Mouse (Mus musculus): ENCODE data around the gene 1810055G02Rik. TPM values are rescaled to one million over a fixed set of nuclear protein-coding genes. Genes with fewer than 3 reads are reported as not detected.

Gene 1810055G02Rik
- polyA plus RNA-seq, 1 experiment from 2014 or later, result 42.1 TPM

DNA sequence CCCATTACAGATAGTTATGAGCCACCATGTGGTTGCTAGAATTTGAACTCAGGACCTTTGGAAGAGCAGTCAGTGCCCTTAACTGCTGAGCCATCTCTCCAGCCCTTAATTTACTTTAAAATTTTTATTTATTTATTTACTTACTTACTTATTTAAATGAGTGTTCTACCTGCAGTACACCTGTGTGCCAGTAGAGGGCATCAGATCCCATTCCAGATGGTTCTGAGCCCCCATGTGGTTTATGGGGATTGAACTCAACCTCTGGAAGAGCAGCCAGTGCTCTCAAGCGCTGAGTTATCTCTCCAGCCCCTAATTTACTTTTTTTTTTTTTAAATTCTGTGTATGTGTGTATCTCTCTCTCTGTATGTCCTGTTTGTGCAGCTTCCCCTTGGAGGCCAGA, 16.7 kb downstream of the 1810055G02Rik start:
- Histone ChIP-seq H3K4me2 (ENCODE audit: low read length) (no peak overlapping the region), H3K27me3 (replicated peaks; ENCODE audit: control insufficient read depth, insufficient read depth, low read length) (no peaks in the 10 kb centered on the region), H3K9me3 (ENCODE audit: control insufficient read depth, low read length) (no peaks in the 10 kb centered on the region), H3K4me3 (ENCODE audit: low read length) (no peak overlapping the region), H3K27ac (ENCODE audit: low read depth, low read length) (no peak overlapping the region), H3K9ac (ENCODE audit: low read depth, low read length) (no peak overlapping the region), H3K4me1 (ENCODE audit: control insufficient read depth, insufficient read depth, low read depth, low read length) (no peaks in the 10 kb centered on the region), H3K36me3 (ENCODE audit: control insufficient read depth, insufficient read depth, low read length) (no peaks in the 10 kb centered on the region)
- no peak for ATAC-seq
- WGBS, result 19% methylated on average over 1 of the region's 1 CpGs

DNA sequence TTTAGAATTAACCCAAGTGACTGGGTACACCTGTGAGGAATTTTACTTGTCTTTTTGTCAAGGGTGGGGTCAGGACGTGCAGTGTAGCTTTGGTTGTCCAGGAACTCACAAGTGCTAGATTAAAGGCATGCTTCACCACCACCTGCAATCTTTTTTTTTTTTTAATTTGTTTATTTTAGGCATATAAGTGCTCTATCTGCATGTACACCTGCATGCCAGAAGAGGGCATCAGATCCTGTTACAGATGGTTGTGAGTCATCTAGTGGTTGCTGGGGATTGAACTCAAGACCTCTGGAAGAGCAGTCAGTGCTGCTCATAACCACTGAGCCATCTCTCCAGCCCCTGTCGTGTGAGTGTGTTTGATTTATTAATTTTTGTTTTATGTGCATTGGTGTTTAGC, 20.8 kb downstream of the 1810055G02Rik start:
- H3K27me3 ChIP-seq (replicated peaks; ENCODE audit: control insufficient read depth, insufficient read depth, low read length), result no peaks in the 10 kb centered on the region
- ATAC-seq, result no peak
- no peak overlapping the region for H3K27ac ChIP-seq (ENCODE audit: low read depth, low read length)
- no peaks in the 10 kb centered on the region for H3K4me1 ChIP-seq (ENCODE audit: control insufficient read depth, insufficient read depth, low read depth, low read length)
- WGBS, result 67% methylated on average over 2 of the region's 2 CpGs
- no peaks in the 10 kb centered on the region for H3K9me3 ChIP-seq (ENCODE audit: control insufficient read depth, low read length)
- no peak overlapping the region for H3K9ac ChIP-seq (ENCODE audit: low read depth, low read length)
- H3K4me2 ChIP-seq (ENCODE audit: low read length), result no peak overlapping the region
- no peak overlapping the region for H3K4me3 ChIP-seq (ENCODE audit: low read length)
- no peaks in the 10 kb centered on the region for H3K36me3 ChIP-seq (ENCODE audit: control insufficient read depth, insufficient read depth, low read length)

- ATAC-seq, result no peak
- Histone ChIP-seq H3K27me3 (replicated peaks; ENCODE audit: control insufficient read depth, insufficient read depth, low read length) (no peaks in the 10 kb centered on the region), H3K4me1 (ENCODE audit: control insufficient read depth, insufficient read depth, low read depth, low read length) (no peaks in the 10 kb centered on the region), H3K9ac (ENCODE audit: low read depth, low read length) (no peak overlapping the region), H3K4me2 (ENCODE audit: low read length) (no peak overlapping the region), H3K4me3 (ENCODE audit: low read length) (no peak overlapping the region), H3K27ac (ENCODE audit: low read depth, low read length) (no peak overlapping the region), H3K9me3 (ENCODE audit: control insufficient read depth, low read length) (no peaks in the 10 kb centered on the region), H3K36me3 (ENCODE audit: control insufficient read depth, insufficient read depth, low read length) (no peaks in the 10 kb centered on the region)
- WGBS, result 84% methylated on average over 7 of the region's 7 CpGs
These were observed 22.9 kb downstream of the 1810055G02Rik start for GRCm38 (mm10) chr19:3730781-3731646.

GRCm38 (mm10) chr19:3736001-3736400, 27.9 kb downstream of the 1810055G02Rik start:
- no peaks in the 10 kb centered on the region for H3K27me3 ChIP-seq (replicated peaks; ENCODE audit: control insufficient read depth, insufficient read depth, low read length)
- no peak overlapping the region for H3K4me3 ChIP-seq (ENCODE audit: low read length)
- no peaks in the 10 kb centered on the region for H3K36me3 ChIP-seq (ENCODE audit: control insufficient read depth, insufficient read depth, low read length)
- H3K4me1 ChIP-seq (ENCODE audit: control insufficient read depth, insufficient read depth, low read depth, low read length), result no peaks in the 10 kb centered on the region
- H3K4me2 ChIP-seq (ENCODE audit: low read length), result no peak overlapping the region
- no peak overlapping the region for H3K9ac ChIP-seq (ENCODE audit: low read depth, low read length)
- no peak for ATAC-seq
- WGBS, result 87% methylated on average over 3 of the region's 3 CpGs
- no peak overlapping the region for H3K27ac ChIP-seq (ENCODE audit: low read depth, low read length)
- no peaks in the 10 kb centered on the region for H3K9me3 ChIP-seq (ENCODE audit: control insufficient read depth, low read length)

DNA sequence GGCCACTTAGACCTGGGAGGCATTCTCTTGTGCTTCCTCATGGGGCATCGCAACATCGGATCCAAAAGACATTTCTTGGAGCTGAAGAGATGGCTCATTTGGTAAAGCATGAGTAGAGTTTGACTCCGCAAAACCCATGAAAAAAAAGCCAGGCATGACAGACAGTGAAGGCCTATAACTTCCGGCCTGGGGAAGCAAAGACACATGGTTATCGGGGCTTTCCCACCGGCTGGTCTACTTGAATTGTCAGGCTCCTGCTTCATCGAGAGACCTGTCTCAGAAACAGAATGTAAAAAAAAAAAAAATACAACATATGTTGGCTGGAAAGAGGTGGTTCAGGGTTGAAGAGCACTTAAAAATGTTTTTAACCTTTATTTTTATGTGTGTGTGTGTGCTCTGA, 31.6 kb downstream of the 1810055G02Rik start:
- Histone ChIP-seq H3K9me3 (ENCODE audit: control insufficient read depth, low read length) (no peaks in the 10 kb centered on the region), H3K4me3 (ENCODE audit: low read length) (no peak overlapping the region), H3K27me3 (replicated peaks; ENCODE audit: control insufficient read depth, insufficient read depth, low read length) (no peaks in the 10 kb centered on the region), H3K36me3 (ENCODE audit: control insufficient read depth, insufficient read depth, low read length) (no peaks in the 10 kb centered on the region), H3K9ac (ENCODE audit: low read depth, low read length) (no peak overlapping the region), H3K4me2 (ENCODE audit: low read length) (no peak overlapping the region), H3K27ac (ENCODE audit: low read depth, low read length) (no peak overlapping the region), H3K4me1 (ENCODE audit: control insufficient read depth, insufficient read depth, low read depth, low read length) (peaks cover 5% of the 10 kb centered on the region)
- no peak for ATAC-seq
- WGBS, result 89% methylated on average over 7 of the region's 7 CpGs

- H3K9ac ChIP-seq (ENCODE audit: low read depth, low read length), result no peak overlapping the region; the same call in 1 of the 2 replicates
- ATAC-seq, result peak; percentile 40; the same call in 1 of the 2 replicates
- 25% methylated on average over 4 of the region's 4 CpGs for WGBS
These were observed 34.6 kb downstream of the 1810055G02Rik start for GRCm38 (mm10) chr19:3742716-3743115.

GRCm38 (mm10) chr19:3743362-3743761, 35.3 kb downstream of the 1810055G02Rik start:
- no peaks in the 10 kb centered on the region for H3K27me3 ChIP-seq (replicated peaks; ENCODE audit: control insufficient read depth, insufficient read depth, low read length)
- H3K4me1 ChIP-seq (ENCODE audit: control insufficient read depth, insufficient read depth, low read depth, low read length), result peaks cover 5% of the 10 kb centered on the region
- peak overlapping the region; percentile 56 for H3K4me3 ChIP-seq (ENCODE audit: low read length)
- H3K9me3 ChIP-seq (ENCODE audit: control insufficient read depth, low read length), result no peaks in the 10 kb centered on the region; the same call in 1 of the 2 replicates
- WGBS, result 70% methylated on average over 7 of the region's 7 CpGs
- ATAC-seq, result 0 out of 2 replicates have a peak, but pooled peaks have one; percentile 45
- peak overlapping the region; percentile 64 for H3K4me2 ChIP-seq (ENCODE audit: low read length)
- H3K36me3 ChIP-seq (ENCODE audit: control insufficient read depth, insufficient read depth, low read length), result no peaks in the 10 kb centered on the region
- no peak overlapping the region for H3K9ac ChIP-seq (ENCODE audit: low read depth, low read length)
- H3K27ac ChIP-seq (ENCODE audit: low read depth, low read length), result peak overlapping the region; percentile 49; the same call in 1 of the 2 replicates

More at GRCm38 (mm10) chr19:3742716-3743115, 34.6 kb downstream of the 1810055G02Rik start:
- H3K9me3 ChIP-seq (ENCODE audit: control insufficient read depth, low read length), result no peaks in the 10 kb centered on the region
- no peaks in the 10 kb centered on the region for H3K27me3 ChIP-seq (replicated peaks; ENCODE audit: control insufficient read depth, insufficient read depth, low read length)
- no peaks in the 10 kb centered on the region for H3K36me3 ChIP-seq (ENCODE audit: control insufficient read depth, insufficient read depth, low read length)
- H3K27ac ChIP-seq (ENCODE audit: low read depth, low read length), result peak overlapping the region; percentile 57
- H3K4me2 ChIP-seq (ENCODE audit: low read length), result peak overlapping the region; percentile 33
- H3K4me3 ChIP-seq (ENCODE audit: low read length), result no peak overlapping the region
- H3K4me1 ChIP-seq (ENCODE audit: control insufficient read depth, insufficient read depth, low read depth, low read length), result peaks cover 5% of the 10 kb centered on the region

DNA sequence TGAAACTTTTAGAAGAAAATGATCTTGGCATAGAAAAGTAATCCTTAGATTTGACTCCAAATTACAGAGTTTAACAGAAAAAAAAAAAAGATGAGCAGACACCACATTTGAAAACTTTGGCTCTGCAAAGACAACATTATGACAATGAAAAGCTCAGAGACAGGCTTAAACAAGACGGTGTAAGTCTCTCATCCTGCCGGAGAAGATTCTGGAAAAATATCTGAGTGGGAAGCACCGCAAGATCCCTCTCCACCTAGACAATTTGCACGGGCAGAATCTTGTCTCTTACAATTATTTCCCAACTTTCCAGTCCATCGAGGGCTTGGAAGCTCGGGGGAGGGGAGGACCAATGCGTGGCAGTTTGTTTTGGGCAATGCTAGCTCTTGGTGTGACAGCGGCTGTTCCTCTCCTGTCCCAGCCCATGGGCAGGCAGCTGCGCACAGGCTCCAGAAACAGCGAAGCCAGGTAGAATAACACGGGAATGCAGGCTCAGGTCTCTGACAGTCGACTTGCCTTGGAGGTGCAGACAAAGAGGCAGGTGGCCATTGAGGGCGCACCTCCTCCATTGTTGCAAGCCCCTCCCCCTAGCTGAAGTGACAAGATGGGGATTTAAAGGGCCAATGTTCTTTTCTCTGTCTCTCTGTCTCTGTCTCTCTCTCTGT, 35.9 kb downstream of the 1810055G02Rik start:
- peak overlapping the region; percentile 64 for H3K4me2 ChIP-seq (ENCODE audit: low read length)
- H3K9me3 ChIP-seq (ENCODE audit: control insufficient read depth, low read length), result no peaks in the 10 kb centered on the region; the same call in 1 of the 2 replicates
- peak overlapping the region; percentile 91 for H3K27ac ChIP-seq (ENCODE audit: low read depth, low read length)
- peaks cover 5% of the 10 kb centered on the region for H3K4me1 ChIP-seq (ENCODE audit: control insufficient read depth, insufficient read depth, low read depth, low read length)
- WGBS, result 2% methylated on average over 13 of the region's 13 CpGs
- peak overlapping the region; percentile 56 for H3K4me3 ChIP-seq (ENCODE audit: low read length)
- ATAC-seq, result peak; percentile 83
- no peaks in the 10 kb centered on the region for H3K27me3 ChIP-seq (replicated peaks; ENCODE audit: control insufficient read depth, insufficient read depth, low read length)
- no peaks in the 10 kb centered on the region for H3K36me3 ChIP-seq (ENCODE audit: control insufficient read depth, insufficient read depth, low read length)
- H3K9ac ChIP-seq (ENCODE audit: low read depth, low read length), result peak overlapping the region; percentile 67

DNA sequence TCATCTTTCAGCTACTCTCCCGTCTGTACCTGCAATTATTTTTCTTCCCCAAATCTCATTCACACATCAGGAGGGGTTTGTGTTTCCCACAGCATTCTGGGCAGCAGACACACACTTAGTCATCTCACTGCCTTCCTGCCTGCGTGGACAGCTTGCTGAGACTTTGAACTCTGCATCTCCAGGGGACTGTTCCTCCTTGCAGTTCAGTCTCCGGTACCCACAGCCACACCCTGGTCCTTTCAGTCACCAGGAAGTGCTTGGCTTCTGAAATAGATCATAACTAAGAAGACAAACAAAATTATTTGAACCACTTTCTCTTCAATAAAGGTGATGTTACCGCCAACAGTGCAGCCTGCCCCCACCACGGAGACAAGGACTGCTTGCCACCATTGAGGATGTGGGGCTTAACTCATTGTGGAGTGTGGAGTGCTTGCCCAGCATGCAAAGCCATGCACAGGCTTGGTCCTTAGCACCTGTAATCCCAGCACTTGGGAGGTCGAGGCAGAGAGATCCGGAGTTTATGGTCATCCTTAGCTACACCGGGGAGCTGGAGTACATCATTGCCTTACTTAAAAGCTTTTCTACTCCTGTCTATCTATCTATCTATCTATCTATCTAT, 44.6 kb downstream of the 1810055G02Rik start:
- Histone ChIP-seq H3K27ac (ENCODE audit: low read depth, low read length) (no peak overlapping the region), H3K9me3 (ENCODE audit: control insufficient read depth, low read length) (no peaks in the 10 kb centered on the region; the same call in 1 of the 2 replicates), H3K36me3 (ENCODE audit: control insufficient read depth, insufficient read depth, low read length) (no peaks in the 10 kb centered on the region), H3K9ac (ENCODE audit: low read depth, low read length) (no peak overlapping the region), H3K4me3 (ENCODE audit: low read length) (no peak overlapping the region), H3K4me2 (ENCODE audit: low read length) (no peak overlapping the region), H3K27me3 (replicated peaks; ENCODE audit: control insufficient read depth, insufficient read depth, low read length) (no peaks in the 10 kb centered on the region), H3K4me1 (ENCODE audit: control insufficient read depth, insufficient read depth, low read depth, low read length) (no peaks in the 10 kb centered on the region)
- WGBS, result 60% methylated on average over 8 of the region's 8 CpGs
- no peak for ATAC-seq

All from hindbrain, embryonic 16.5 days (tissue).